Mouse (Mus musculus) myocyte (in vitro differentiated cells): ENCODE data around the gene Ins2.

Experiments
- CEBPB ChIP-seq: IDR thresholded peaks from 2 replicates; pipeline ENCODE4 v1.6.1; 2011; ENCODE audit warnings: mild to moderate bottlenecking, moderate library complexity; ENCODE audit not compliant: poor library complexity, insufficient read depth, severe bottlenecking
- E2F4 ChIP-seq: IDR thresholded peaks from one replicate; pipeline ENCODE4 v1.6.1; 2011; ENCODE audit warnings: mild to moderate bottlenecking, control low read depth, moderate library complexity; ENCODE audit not compliant: insufficient read depth
- MYOG ChIP-seq, 3 experiments: IDR thresholded peaks; one replicate each; pipeline ENCODE4 v1.6.1; 2011; ENCODE audit warnings: control low read depth in 2 of 3, low read depth in 2 of 3, mild to moderate bottlenecking in 2 of 3; ENCODE audit not compliant: insufficient read length in 2 of 3, control insufficient read depth in 1 of 3, insufficient read depth in 1 of 3
- POLR2A ChIP-seq: IDR thresholded peaks from one replicate; pipeline ENCODE4 v1.6.1; 2011; ENCODE audit warnings: low read depth, mild to moderate bottlenecking, control low read depth, moderate library complexity; ENCODE audit not compliant: insufficient read length
- POLR2AphosphoS2 ChIP-seq: IDR thresholded peaks from one replicate; pipeline ENCODE4 v1.6.1; 2011; ENCODE audit warnings: low read depth, control low read depth; ENCODE audit not compliant: insufficient read length
- TCF3 ChIP-seq: IDR thresholded peaks from one replicate; pipeline ENCODE4 v1.6.1; 2011; ENCODE audit warnings: low read depth, control low read depth; ENCODE audit not compliant: insufficient read length

- no peak for TF ChIP-seq MYOG (IDR thresholded peaks at IDR 0.05; ENCODE audit: control insufficient read depth in 1 of 3, insufficient read depth in 1 of 3, insufficient read length in 2 of 3, low read depth in 2 of 3)
- no peak for TF ChIP-seq POLR2A
- TF ChIP-seq TCF3, result no peak
- no peak for TF ChIP-seq E2F4
- no peak for TF ChIP-seq CEBPB
- TF ChIP-seq POLR2AphosphoS2, result no peak
These were observed 79.2 kb downstream of the Ins2 start for GRCm38 (mm10) chr7:142663931-142664421.
